Mouse (Mus musculus) mesoderm, embryonic 11.5 days (tissue): Measurements from ENCODE around the gene Fam192a.

ENCODE experiments used
- DNase-seq: peaks from one replicate; pipeline ENCODE4 v3.0.0-alpha.2; 2012; ENCODE audit warnings: low read depth, low spot score

Fam192a gene

DNA sequence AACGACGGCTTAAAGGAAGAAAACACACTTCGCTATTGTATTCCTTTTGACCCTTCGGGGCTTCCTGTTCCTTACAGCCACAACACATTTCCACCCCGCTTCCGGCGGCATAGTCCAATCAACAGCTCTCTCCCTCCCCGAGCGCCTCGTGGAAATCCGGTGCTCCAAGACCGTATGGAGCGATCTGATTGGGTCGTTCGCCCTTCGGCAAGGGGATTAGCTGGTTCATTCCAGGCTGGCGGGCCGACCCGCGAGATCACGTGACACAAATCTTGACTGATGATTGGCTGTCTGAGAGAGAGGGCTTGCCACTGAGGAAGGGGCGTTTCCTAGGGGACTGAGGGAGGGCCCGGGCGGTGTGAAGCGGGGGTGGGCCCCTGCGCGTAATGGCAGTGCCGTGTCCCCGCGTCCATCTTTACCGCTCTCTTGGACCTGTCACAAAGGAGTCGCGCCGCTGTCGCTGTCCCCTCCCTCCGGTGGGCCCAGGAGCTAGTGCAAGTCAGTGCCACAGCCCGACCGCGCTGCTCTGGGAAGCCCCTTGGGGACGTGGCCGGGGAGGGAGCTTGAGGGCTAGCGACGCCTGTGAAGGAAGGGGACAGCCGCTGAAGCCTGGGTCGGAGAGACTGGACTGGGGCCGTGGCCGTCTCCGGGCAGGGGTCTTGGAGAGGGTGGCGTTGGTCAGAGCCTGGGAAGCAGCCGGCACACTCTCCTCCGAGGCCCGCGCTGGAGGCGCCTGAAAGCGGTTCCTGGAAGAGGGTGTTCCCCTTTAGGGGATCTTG, at the start of gene Fam192a, which contains the start of gene Rspry1:
Fam192a (minus strand) TSS at position 391 of the 779 bp plus-strand sequence.
Rspry1 (plus strand) TSS at position 331 of the 779 bp plus-strand sequence.
- DNase-seq, result peak; percentile 100

DNA sequence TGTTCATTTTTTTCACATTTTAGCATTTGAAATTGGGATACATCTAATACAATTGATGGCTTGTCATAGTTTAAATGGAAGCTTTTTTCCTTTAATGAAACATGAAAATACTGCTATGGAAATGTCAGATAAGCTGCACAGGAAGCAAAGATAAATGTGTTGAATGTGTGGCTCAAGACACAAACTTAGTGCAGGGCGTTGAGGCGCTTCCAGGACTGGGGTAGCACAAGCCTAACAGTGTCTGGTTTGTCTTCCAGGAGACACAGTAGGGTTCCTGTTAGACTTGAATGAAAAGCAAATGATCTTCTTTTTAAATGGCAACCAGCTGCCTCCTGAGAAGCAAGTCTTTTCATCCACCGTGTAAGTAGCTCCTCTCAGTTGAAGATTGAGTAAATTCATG, 47.7 kb upstream of the Fam192a start:
- peak; percentile 9 for DNase-seq

DNA sequence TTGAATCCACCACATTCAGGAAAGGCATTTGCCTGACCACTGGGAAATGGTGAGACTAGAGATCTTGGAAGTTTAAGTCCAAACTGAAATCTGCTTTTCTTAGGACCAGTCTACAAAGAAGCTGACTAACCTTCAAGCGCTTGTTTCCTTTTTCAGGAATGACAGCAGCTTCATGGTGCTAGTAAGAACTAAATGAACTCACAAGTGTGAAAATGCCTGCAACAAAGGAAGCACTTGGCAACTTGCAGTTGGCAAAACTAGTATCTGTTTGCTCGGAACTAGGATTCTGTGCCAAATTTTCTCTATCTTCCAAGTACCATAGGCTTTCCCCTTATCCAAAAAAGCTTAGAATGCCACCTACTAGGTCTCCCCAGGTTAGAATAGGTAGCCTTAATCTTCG, 44.4 kb upstream of the Fam192a start:
- DNase-seq, result no peak

DNA sequence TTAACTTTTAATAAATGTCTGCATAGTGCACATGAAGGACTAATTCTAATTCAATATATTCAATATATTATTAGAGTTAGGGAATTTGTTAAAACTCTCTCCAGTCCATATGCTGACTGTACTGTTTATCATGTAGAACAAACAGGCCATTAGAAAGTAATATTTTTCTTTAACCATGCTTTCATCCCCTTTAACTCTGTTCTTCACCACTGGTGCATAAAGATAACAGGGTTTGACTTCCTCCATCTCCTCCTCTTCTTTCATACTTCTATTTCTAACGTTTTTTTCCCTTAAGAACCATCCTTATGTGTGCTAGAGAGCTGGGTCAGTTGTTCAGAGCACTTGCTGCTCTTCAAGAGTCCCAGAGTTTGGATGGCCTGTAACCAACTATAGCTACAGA, 43.4 kb upstream of the Fam192a start:
- no peak for DNase-seq

GRCm38 (mm10) chr8:94641938-94642337, 40.1 kb upstream of the Fam192a start:
- DNase-seq, result no peak

DNA sequence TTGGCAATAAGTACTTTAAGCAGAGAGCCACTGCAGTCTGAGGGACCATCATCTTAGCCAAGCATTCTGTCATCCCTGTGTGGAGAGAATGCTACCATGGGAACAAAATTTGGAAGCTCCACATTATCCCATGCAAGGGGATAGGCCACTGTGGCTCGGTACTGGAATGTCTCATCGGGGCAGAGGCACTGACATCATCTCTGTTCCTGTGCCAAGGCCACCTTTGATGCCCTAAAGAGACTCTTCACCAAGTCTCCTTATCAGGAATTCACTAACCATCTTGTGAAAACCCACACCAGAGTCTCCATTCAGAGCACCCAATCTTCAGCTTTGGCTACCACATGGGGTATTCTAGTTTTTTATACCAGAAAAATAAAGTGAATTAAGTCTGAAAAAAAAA, 39.4 kb upstream of the Fam192a start:
- DNase-seq, result no peak

GRCm38 (mm10) chr8:94634211-94634610, 32.4 kb upstream of the Fam192a start:
- DNase-seq, result no peak

- no peak for DNase-seq
These were observed 31.9 kb upstream of the Fam192a start for GRCm38 (mm10) chr8:94633564-94634194.

DNA sequence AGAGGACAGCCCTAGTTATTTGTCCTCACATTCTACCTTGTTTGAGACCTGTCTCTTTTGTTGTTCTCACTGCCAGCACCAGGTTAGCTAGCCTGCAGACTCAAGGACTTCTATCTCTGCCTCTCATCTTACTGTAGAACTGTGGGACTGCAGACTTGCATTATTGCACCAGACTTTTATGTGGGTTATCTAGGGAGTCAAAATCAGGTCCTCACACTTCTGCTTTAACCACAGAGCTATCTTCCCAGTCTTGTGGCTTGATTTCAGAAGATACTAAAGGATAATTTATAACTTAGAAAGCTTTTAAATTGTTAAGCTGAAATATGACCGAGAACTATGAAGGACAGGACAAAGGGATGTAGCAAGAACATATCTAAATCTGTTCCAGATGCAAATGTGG, 23.1 kb upstream of the Fam192a start:
- DNase-seq, result no peak

DNA sequence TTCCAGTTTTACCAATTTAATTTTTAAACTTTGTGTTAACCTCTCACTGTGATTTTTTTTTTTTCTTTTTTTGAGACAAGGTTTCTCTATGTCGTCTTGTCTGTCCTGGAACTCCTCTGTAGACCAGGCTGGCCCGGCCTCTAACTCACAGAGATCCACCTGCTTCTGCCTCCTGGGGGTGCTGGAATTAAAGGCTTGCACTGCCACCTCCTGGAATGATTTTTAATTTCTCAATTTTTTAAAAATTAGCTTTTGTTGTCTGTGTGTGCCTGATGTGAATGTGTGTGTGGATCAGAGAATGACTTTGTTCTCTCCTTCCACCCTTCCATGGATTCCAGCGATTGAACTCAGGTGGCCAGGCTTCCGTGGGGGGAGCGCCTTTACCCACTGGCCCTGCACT, 5.3 kb upstream of the Fam192a start:
- DNase-seq, result no peak

DNA sequence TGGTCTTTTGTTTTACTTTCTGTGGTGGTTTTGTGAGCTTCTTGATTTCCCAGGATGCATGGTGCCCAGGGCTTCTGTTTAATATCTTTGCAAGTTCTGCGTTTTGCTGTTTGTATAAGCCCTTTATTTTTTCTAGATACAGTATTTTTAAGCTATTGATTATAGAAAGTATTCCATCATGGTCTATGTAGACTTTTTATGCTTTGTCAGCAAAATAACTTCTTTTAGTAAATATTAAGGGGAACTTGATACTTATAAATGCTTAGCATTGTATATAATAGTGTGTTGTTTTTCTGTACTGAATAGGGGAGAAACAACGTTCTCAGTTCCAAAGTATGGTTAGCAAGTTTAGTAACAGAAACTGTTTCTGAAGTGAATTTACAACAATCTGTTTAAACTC, 2.2 kb upstream of the Fam192a start:
- no peak for DNase-seq

DNA sequence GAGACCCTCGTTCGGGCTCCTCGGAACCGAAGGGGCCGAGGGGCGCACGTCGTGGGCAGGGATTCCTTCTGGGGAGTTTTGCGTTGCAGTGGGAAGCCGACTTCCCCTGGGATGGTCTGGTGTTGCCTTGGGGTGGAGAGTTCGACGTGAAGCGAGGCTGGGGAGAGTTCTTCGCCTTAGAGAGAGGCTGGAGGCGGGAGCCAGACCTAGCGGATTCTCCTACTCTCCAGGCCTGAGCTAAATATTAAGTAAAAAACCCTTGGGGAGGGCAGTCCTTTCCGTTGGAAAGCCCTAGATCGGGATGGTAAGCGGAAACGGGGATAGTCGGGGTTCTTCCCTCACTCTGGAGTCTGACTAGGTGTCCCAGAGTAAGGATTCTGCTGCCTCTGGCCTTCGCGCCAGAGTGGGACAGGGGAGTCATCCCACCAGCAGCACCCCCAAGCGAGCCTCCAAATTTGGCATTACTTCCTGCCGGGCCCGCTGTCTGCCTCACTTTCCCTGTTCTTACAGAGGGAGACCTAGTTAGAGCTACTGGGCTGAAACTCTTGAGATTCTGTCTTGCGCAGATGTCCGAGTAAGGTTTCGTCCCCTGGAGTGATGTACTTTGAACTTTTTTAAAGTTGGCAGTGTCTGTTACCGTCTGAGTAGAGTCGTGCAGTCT, 804 bp upstream of the Fam192a start:
- peak; percentile 37 for DNase-seq

- no peak for DNase-seq
These were observed 677 bp downstream of the Fam192a start for GRCm38 (mm10) chr8:94601034-94601606.

GRCm38 (mm10) chr8:94600478-94600877, 1.3 kb downstream of the Fam192a start:
- peak; percentile 28 for DNase-seq

- DNase-seq, result peak; percentile 12
These were observed 7.6 kb downstream of the Fam192a start for GRCm38 (mm10) chr8:94594211-94594610.

DNA sequence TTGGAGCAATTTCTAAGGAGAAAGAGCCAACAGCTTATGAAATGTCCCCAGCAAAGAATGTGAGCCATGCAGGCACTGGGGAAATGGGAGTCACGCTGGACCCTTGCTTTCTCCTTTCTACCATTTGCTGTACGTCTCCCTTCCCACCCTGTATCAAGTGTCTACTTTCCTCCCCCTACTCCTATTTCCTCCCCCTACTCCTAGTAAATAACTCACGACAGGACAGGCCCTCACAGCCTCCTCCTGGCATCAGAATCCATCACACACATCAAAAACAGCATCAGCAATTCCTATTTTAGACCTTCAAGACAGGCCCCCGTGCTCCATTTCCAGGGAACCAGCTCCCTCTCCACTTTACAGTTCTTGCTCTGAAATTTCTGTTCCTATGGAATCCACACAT, 10.1 kb downstream of the Fam192a start:
- DNase-seq, result no peak

DNA sequence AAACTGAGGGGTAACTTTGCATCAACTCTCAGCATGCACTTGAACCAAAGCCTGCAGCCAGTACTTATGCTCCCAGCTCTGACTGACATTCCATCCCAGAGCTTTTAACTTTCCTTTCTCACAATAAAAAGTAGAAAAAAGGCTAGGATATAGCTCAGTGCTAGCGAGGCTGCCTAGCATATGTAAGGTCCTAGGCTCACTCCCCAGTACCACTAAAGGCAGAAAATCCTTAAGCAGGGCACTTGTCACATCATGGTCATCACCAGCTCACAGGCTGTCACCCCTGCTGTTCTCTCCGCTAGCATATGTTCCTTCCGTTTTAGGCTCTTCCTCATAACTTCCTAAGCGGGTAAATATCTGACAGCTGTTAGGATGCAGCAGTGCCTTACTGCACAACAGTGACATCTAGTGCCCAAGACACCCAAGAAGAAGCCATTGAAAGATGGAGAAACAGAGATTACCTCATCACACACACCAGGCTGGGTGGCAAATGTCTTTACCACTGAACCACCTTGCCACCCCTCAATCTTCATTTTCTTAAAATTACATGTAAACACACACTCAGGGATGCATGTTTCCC, 17.5 kb downstream of the Fam192a start:
- peak; percentile 48 for DNase-seq

DNA sequence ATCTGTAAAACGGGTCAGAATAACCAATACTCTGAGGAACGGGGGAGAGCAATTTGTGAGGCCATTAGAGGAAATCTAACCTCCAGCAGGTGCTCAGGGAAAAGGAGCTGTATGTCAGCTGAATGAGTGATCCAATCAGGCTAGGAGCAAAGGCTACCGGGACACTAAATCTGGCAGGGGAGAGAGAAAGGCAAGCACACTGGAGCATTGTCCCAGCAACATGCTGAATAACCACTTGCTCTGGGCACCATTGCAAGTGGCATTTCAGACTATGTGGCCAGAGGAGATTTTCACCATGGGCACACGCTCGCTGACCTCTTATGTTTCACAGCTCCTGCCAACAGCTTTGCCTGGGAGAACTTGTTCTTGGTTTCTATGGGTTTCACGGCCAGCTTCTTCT, 19.2 kb downstream of the Fam192a start:
- DNase-seq, result no peak

DNA sequence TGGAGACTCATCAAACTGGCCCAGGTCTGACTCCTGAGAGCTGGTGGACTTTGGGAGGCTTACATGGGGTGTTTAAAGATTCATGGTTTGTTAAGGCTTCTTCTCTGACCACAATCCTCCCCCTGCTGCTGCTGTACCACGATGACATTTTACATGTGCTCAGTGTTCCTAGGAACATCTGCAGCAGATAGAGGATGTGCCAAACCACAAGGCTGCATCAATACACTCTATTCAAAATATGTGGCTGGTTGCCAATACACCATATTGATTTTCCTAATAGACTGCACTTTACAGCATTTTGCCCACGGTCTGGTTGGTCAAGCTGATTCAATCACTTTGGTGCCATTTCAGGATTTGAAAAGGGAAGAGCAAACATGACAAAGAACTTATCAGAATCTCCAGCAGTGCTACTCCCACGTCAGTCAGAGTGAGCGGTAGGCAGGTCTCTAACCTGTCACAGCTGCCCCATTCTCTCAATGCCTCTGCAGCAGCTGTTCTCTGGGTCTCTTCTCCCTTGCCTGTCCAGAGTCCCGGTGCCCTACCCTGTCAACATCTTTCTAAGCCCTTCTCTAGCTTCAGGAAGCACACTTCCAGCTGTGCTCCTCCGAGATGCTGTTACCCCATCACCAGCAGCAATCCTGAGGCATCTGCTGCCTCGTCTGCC, 19.8 kb downstream of the Fam192a start:
- DNase-seq, result no peak

- DNase-seq, result no peak
These were observed 26.6 kb downstream of the Fam192a start for GRCm38 (mm10) chr8:94575148-94575547.

DNA sequence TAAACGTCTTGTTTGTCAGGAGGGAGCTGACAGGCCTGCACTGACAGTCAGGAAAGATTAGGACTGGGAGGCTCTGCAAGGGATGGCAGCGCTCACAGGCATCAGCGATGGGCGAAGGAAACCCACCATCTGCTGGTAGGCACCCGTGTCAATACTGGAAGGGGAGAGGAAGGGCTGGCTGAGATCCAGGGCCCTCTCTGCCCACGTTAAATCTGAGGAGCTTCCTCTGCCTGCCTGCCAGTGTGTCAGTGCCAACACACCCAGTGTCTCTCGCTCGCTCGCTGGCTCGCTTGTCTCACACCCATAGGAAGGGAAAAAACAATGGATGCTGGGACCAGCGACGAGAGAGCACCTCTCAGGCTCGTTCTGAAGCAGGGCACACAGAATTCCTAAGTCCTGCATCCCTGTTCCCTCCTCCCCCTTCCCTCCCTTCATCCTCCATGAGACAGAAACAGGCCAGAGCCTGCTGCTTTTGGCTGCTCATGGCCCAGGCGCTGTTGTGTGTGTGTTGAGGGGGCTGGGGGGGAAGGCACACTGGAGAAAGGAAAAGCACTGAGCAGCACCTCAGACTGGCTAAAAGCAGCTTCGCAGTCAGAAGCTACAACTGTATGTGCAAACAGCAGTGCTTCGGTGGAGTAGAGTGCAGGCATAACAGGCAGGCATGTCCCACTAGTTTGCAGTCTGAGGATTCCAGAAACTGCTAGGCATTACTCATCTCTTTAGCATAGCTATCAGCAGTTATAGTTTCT, 27.5 kb downstream of the Fam192a start:
- DNase-seq, result no peak
